Mouse (Mus musculus) heart, embryonic 11.5 days (tissue): ENCODE data around the gene Ddx24. TPM values are rescaled to one million over a fixed set of nuclear protein-coding genes. Genes with fewer than 3 reads are reported as not detected.
"Not testable (repeated sequence)": the region's sequence is repeated elsewhere in the genome, so short reads cannot be mapped to it uniquely, and the experiment has no call there.

Source experiments
- ATAC-seq: fragments of 200-750 bp; cut with Nextera tagmentation; replicated peaks from 2 replicates; pipeline ENCODE4 v1.8.0; 2017; ENCODE audit warnings: moderate library complexity; ENCODE audit not compliant: insufficient number of reproducible peaks, low FRiP score, low TSS enrichment
- H3K27ac ChIP-seq: fragments of 300-500 bp; sonication (generic); 2 replicates; pipeline ENCODE4 v1.5.1; 2014; ENCODE audit warnings: mild to moderate bottlenecking, low read depth, low read length
- H3K27me3 ChIP-seq: fragments of 300-500 bp; sonication (generic); 2 replicates; pipeline ENCODE4 v1.6.1; 2014; ENCODE audit warnings: mild to moderate bottlenecking, low read length, mixed read lengths; ENCODE audit not compliant: control insufficient read depth, insufficient read depth
- H3K36me3 ChIP-seq: fragments of 300-500 bp; sonication (generic); 2 replicates; pipeline ENCODE4 v1.6.1; 2014; ENCODE audit warnings: mild to moderate bottlenecking, low read length, moderate library complexity, mixed read lengths; ENCODE audit not compliant: control insufficient read depth, insufficient read depth
- H3K4me1 ChIP-seq: fragments of 300-500 bp; sonication (generic); 2 replicates; pipeline ENCODE4 v1.6.1; 2014; ENCODE audit warnings: low read length; ENCODE audit not compliant: control insufficient read depth, insufficient read depth
- H3K4me2 ChIP-seq: fragments of 300-500 bp; sonication (generic); 2 replicates; pipeline ENCODE4 v1.6.1; 2014; ENCODE audit warnings: mild to moderate bottlenecking, moderate library complexity
- H3K4me3 ChIP-seq: fragments of 300-500 bp; sonication (generic); 2 replicates; pipeline ENCODE4 v1.5.1; 2014; ENCODE audit warnings: low read depth, low read length
- H3K9ac ChIP-seq: fragments of 300-500 bp; sonication (generic); 2 replicates; pipeline ENCODE4 v1.6.1; 2014; ENCODE audit warnings: mild to moderate bottlenecking, low read depth, low read length, moderate library complexity
- H3K9me3 ChIP-seq: fragments of 300-500 bp; sonication (generic); replicated peaks from 2 replicates; pipeline ENCODE4 v1.6.1; 2016; ENCODE audit warnings: low read length; ENCODE audit not compliant: control insufficient read depth
- WGBS: fragments of 180-500 bp; shearing (Covaris S2); extraction: QIAGEN DNeasy Blood & Tissue Kit; methylation state at CpG from one replicate; pipeline ENCODE4 v1.1.7; 2014; ENCODE audit not compliant: insufficient replicate concordance; 5-methylcytosine and 5-hydroxymethylcytosine counted together
- polyA plus RNA-seq: library from polyadenylated mRNA; unstranded; fragments of >200 nt; fragmentation: Nextera tagmentation; extraction: Ambion mirVana; gene quantifications from 2 replicates; pipeline ENCODE4 v1.2.1, GENCODE M21; 2014

Ddx24 gene
- 72.5 and 74.2 TPM in 2 replicates for polyA plus RNA-seq

DNA sequence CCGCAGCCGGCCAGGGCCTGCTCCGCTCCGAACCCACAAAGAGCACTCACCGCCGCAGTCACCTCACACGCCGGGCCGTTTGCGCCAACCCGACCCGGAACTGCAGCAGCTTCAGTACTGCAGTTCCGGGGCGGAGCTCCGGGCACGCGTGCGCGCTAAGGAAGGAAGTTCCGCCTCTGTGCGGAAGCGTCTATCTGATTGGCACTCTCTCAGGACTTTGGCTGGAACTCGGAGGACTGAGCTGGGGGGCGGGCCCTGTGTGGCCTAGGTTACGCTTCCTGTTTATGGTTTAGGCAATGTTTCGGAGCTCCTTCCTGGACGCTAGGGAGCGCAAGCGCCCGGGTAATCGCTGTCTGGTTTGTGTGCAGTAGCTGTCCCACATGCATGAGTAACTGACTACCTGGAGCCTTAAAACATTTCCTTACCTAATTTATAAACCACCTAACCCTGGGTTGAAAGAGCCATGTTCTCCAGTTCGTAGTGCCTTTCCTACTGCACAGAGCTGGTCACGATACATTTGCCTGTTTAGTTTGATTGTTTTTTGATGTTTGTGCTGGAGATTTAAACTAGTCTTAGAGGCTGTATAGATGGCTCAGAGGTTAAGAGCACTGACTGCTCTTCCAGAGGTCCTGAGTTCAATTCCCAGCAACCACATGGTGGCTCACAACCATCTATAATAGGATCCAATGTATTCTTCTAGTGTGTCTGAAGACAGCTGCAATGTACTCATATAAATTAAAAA lies at the start of gene Ddx24:
TSS of gene Ddx24 (minus strand) at position 102 of the 742 bp plus-strand sequence.
- H3K9me3 ChIP-seq: no peaks in the 10 kb centered on the region
- H3K27me3 ChIP-seq: no peaks in the 10 kb centered on the region
- H3K27ac ChIP-seq: peak within 1 kb of the TSS; percentile 6; the same call in 1 of the 2 replicates
- H3K4me1 ChIP-seq: peaks cover 22% of the 10 kb centered on the region
- H3K4me3 ChIP-seq: peak within 1 kb of the TSS; percentile 96
- WGBS: 1% methylated on average over 33 of the region's 33 CpGs
- H3K4me2 ChIP-seq: peak within 1 kb of the TSS; percentile 96
- peak; percentile 100 for ATAC-seq
- peak within 1 kb of the TSS; percentile 95 for H3K9ac ChIP-seq
- peaks cover 3% of the 10 kb centered on the region for H3K36me3 ChIP-seq

DNA sequence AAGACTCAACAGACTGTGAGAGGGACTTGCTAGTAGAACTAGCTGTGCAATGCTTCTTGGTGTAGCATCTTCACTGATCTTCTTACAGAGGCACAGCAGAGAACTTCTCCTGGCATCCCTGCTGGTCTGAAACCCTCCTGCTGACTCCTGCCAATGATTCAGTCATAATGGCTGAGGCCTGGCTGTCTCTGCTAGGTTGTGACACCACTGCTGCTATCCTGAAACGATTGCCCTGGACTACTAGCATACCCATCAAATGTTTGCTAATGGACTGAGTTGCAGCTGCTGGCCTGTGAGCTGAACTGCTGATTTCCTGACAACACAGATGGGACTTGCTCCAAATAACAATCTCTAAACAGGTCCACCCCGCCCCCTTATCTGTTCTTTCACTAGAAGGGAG lies 48.9 kb upstream of the Ddx24 start:
- 40% methylated on average over 2 of the region's 2 CpGs for WGBS
- H3K36me3 ChIP-seq: no peaks in the 10 kb centered on the region
- no peak overlapping the region for H3K9ac ChIP-seq
- no peaks in the 10 kb centered on the region for H3K4me1 ChIP-seq
- no peaks in the 10 kb centered on the region for H3K9me3 ChIP-seq
- no peak for ATAC-seq
- no peaks in the 10 kb centered on the region for H3K27me3 ChIP-seq
- H3K27ac ChIP-seq: no peak overlapping the region
- H3K4me3 ChIP-seq: no peak overlapping the region
- no peak overlapping the region for H3K4me2 ChIP-seq

DNA sequence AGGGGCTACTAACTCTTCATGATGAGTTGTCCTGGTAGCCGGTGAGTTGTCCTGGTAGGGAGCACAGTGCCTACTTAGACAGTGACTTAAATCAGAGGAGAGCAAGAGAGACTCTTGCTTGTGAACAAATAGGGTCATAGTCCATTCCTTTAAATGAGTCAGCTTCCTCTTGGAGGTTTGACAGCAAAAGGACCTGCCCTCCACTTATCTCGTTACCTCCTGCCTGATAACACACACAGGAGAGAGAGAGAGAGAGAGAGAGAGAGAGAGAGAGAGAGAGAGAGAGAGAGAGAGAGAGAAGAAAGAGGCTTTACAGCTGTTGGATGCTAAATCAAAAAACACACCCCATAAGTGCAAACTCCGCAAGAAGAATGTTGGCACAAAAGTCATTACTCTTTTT lies 31.5 kb upstream of the Ddx24 start, which contains the start of gene Ifi27l2b:
TSS of gene Ifi27l2b (minus strand) at position 84 of the 400 bp plus-strand sequence.
- H3K9ac ChIP-seq: no peak within 1 kb of the TSS
- ATAC-seq: no peak
- H3K36me3 ChIP-seq: no peaks in the 10 kb centered on the region
- no peaks in the 10 kb centered on the region for H3K4me1 ChIP-seq
- WGBS: 41% methylated on average over 3 of the region's 3 CpGs
- no peak within 1 kb of the TSS for H3K4me2 ChIP-seq
- no peaks in the 10 kb centered on the region for H3K27me3 ChIP-seq
- no peak within 1 kb of the TSS for H3K4me3 ChIP-seq
- no peaks in the 10 kb centered on the region for H3K9me3 ChIP-seq
- no peak within 1 kb of the TSS for H3K27ac ChIP-seq

DNA sequence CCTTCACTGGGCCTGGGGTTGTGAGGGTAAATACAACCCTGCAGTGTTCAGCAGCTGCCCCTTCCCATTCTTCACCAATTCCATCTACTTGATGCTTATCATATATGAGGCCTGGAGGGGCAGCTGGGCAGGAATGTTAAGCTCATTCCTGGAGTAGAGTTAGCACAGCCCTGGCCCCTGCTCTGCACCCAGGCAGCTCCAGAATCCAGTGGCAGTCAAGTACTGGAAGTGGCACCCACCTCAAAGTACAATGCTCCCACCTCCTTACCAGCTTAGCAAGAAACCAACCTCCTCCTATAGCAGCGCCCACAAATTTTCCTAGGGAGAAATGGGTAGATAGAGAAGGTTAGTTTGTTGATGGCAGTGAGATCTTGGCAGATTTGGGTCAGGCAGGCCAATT lies 31.1 kb upstream of the Ddx24 start:
- H3K4me2 ChIP-seq, H3K27me3 ChIP-seq, H3K9me3 ChIP-seq, H3K9ac ChIP-seq, ATAC-seq, H3K27ac ChIP-seq, H3K4me1 ChIP-seq, H3K36me3 ChIP-seq, H3K4me3 ChIP-seq: not testable (repeated sequence)
- no CpG with 5 or more reads among the region's 1 CpGs for WGBS

DNA sequence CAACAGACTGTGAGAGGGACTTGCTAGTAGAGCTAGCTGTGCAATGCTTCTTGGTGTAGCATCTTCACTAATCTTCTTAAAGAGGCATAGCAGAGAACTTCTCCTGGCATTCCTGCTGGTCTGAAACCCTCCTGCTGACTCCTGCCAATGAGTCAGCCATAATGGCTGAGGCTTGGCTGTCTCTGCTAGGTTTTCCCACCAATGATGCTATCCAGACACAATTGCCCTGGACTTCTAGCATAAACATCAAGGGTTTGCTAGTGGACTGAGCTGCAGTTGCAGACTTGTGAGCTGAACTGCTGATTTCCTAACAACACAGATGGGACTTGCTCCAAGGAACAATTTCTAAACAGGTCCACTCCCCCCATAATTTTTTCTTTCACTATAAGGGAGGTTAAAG lies 27.7 kb upstream of the Ddx24 start:
- no peak overlapping the region for H3K4me3 ChIP-seq
- H3K4me1 ChIP-seq: no peaks in the 10 kb centered on the region
- no peak for ATAC-seq
- no peak overlapping the region for H3K27ac ChIP-seq
- no peaks in the 10 kb centered on the region for H3K27me3 ChIP-seq
- H3K4me2 ChIP-seq: no peak overlapping the region
- H3K36me3 ChIP-seq: no peaks in the 10 kb centered on the region
- H3K9ac ChIP-seq: no peak overlapping the region
- no peaks in the 10 kb centered on the region for H3K9me3 ChIP-seq

DNA sequence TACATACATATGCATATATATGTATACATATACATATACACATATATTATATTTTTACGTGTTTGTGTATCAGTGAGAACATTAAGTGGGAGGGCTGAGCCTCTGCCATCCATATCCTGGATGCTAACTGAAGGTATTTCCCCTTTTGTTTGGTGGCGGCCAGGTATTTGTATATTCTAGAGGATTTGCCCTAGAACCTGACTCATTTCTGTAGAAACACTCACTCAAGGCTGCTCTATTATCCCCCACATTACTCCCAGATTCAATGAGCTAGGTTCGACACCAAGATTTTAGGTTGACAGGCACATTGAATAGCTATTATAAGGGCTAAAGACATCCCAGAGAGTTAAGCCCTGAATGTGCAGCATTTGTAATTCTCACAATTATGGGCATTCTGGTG lies 19.4 kb upstream of the Ddx24 start:
- Histone ChIP-seq H3K27ac (no peak overlapping the region), H3K9ac (no peak overlapping the region), H3K4me3 (no peak overlapping the region), H3K27me3 (no peaks in the 10 kb centered on the region), H3K4me2 (no peak overlapping the region), H3K36me3 (no peaks in the 10 kb centered on the region), H3K9me3 (no peaks in the 10 kb centered on the region), H3K4me1 (no peaks in the 10 kb centered on the region)
- 75% methylated on average over 3 of the region's 3 CpGs for WGBS
- no peak for ATAC-seq

DNA sequence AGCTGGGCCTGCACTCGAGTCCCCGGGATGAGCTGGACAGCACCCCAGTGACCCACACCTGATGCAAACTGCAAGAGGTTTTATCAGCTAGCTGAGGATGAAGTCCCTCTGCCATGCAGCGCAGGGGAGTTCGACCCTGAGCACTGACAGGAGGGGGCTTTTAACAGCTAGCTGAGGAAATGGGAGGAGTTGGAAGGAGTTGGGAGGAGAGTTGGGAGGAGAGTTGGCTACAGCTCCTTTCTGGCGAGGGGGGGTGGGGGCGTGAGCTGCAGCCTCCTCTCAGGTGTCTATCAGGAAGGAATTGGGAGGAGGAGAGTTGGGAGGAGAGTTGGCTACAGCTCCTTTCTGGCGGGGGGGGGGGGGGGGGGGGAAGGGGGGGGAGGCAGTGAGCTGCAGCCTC lies 18.6 kb upstream of the Ddx24 start:
- not testable (repeated sequence) for H3K9ac ChIP-seq, H3K27me3 ChIP-seq, H3K9me3 ChIP-seq, ATAC-seq, H3K36me3 ChIP-seq, H3K4me3 ChIP-seq, H3K27ac ChIP-seq, H3K4me1 ChIP-seq, H3K4me2 ChIP-seq
- 27% methylated on average over 6 of the region's 7 CpGs for WGBS

DNA sequence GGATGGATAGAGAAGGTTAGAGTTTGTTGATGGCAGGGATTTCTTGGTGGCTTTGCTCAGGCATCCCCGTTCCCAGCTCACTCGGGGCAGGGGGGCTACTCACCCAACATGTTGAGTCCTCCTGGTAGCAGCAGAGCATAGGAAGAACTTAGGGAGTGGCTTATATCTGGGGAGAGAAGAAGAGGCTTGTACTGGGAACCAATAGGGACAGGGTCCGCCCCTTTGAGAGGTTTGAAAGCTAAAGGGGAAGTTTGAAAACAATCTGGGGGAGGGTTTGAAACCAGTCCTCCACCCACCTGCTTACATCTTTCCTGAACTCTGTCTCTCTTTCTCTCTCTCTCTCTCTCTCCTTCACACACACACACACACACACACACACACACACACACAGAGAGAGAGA lies 17.9 kb upstream of the Ddx24 start, which contains the start of gene Ifi27l2a:
TSS of gene Ifi27l2a (minus strand) at position 157 of the 400 bp plus-strand sequence.
- Histone ChIP-seq H3K4me2 (no peak within 1 kb of the TSS), H3K36me3 (no peaks in the 10 kb centered on the region), H3K27me3 (no peaks in the 10 kb centered on the region), H3K9ac (no peak within 1 kb of the TSS), H3K4me3 (no peak within 1 kb of the TSS), H3K9me3 (no peaks in the 10 kb centered on the region), H3K27ac (no peak within 1 kb of the TSS), H3K4me1 (no peaks in the 10 kb centered on the region)
- 49% methylated on average over 3 of the region's 3 CpGs for WGBS
- ATAC-seq: no peak

DNA sequence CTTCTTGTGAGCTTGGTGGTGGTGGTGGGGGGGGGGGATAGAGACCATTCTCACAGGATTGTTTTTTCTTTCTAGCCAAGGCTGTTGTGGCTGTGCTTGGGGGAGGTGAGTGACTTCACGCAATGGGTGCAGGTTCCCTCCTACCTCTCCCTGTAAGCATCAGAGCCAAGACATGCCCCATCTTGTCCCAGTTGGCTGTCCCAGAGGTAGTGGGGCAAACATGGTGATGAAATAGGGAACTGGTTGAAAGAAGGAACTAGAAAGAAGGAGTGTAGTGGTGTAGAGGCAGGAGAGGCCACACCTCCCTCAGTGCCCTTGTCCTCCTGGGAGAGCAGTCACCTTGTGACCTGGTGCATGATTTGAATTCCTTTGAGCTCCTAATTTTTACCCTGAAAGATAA lies 12.0 kb upstream of the Ddx24 start:
- Histone ChIP-seq H3K4me3 (no peak overlapping the region), H3K36me3 (no peaks in the 10 kb centered on the region), H3K27ac (no peak overlapping the region), H3K4me2 (no peak overlapping the region), H3K9me3 (no peaks in the 10 kb centered on the region), H3K4me1 (no peaks in the 10 kb centered on the region), H3K27me3 (no peaks in the 10 kb centered on the region; the same call in 1 of the 2 replicates), H3K9ac (no peak overlapping the region)
- no peak for ATAC-seq
- 89% methylated on average over 1 of the region's 1 CpGs for WGBS
